Mouse (Mus musculus) spleen, adult 2 months (tissue): ENCODE data around the gene Gars. TPM values are rescaled to one million over a fixed set of nuclear protein-coding genes. Genes with fewer than 3 reads are reported as not detected.

ENCODE experiments used
- DNase-seq, 2 experiments: peaks; one replicate each; pipeline versions ENCODE4 v3.0.0 to v3.0.0-alpha.2; 2012 to 2021; ENCODE audit warnings: low spot score in 2 of 2, low read depth in 1 of 2
- H3K27ac ChIP-seq: fragments of 200-500 bp; 2 replicates; pipeline ENCODE4 v1.5.1; 2012; ENCODE audit warnings: low read length, inconsistent platforms; ENCODE audit not compliant: insufficient read depth
- H3K27me3 ChIP-seq: fragments of 200-500 bp; 2 replicates; pipeline ENCODE4 v1.6.1; 2012; ENCODE audit warnings: mild to moderate bottlenecking, moderate library complexity, low read length, inconsistent platforms; ENCODE audit not compliant: control insufficient read depth, insufficient read depth
- H3K36me3 ChIP-seq: fragments of 200-500 bp; 2 replicates; pipeline ENCODE4 v1.6.1; 2012; ENCODE audit warnings: mild to moderate bottlenecking, low read length, inconsistent platforms; ENCODE audit not compliant: control insufficient read depth, insufficient read depth
- H3K4me1 ChIP-seq: fragments of 200-500 bp; 2 replicates; pipeline ENCODE4 v1.6.1; 2011; ENCODE audit warnings: inconsistent platforms; ENCODE audit not compliant: control insufficient read depth, insufficient read depth, insufficient read length
- H3K4me3 ChIP-seq: fragments of 200-500 bp; 2 replicates; pipeline ENCODE4 v1.5.1; 2011; ENCODE audit warnings: mild to moderate bottlenecking, inconsistent platforms; ENCODE audit not compliant: insufficient read depth, insufficient read length; ENCODE audit errors: extremely low read depth
- CTCF ChIP-seq: fragments of 200-500 bp; IDR thresholded peaks from 2 replicates; pipeline ENCODE4 v1.5.1; 2011; ENCODE audit warnings: mild to moderate bottlenecking, inconsistent platforms; ENCODE audit not compliant: insufficient read depth, insufficient read length, insufficient replicate concordance; ENCODE audit errors: extremely low read depth
- POLR2A ChIP-seq: fragments of 200-500 bp; IDR thresholded peaks from 2 replicates; pipeline ENCODE4 v1.6.1; 2011; ENCODE audit warnings: low read depth, low read length, inconsistent platforms
- WGBS: fragments of 180-500 bp; shearing (Covaris S2); methylation state at CpG from one replicate; pipeline ENCODE4 v1.1.7; 2018; 5-methylcytosine and 5-hydroxymethylcytosine counted together
- polyA plus RNA-seq: library from polyadenylated mRNA; depleted of rRNA; stranded (reverse); fragments of >200 nt; gene quantifications from 2 replicates; pipeline ENCODE4 v1.2.3, GENCODE M21; 2012

The Gars gene
- polyA plus RNA-seq, 1 experiment: 17.1 TPM

GRCm38 (mm10) chr6:55091396-55091795 lies 53.6 kb downstream of the Gars start:
- no peak overlapping the region for H3K4me3 ChIP-seq
- TF ChIP-seq CTCF: no peak
- TF ChIP-seq POLR2A: no peak
- H3K36me3 ChIP-seq: no peaks in the 10 kb centered on the region
- no peak overlapping the region for H3K27ac ChIP-seq
- no peaks in the 10 kb centered on the region for H3K27me3 ChIP-seq
- 96% methylated on average over 9 of the region's 9 CpGs for WGBS
- H3K4me1 ChIP-seq: no peaks in the 10 kb centered on the region
- DNase-seq: no peak

GRCm38 (mm10) chr6:55093431-55094146 lies 55.8 kb downstream of the Gars start:
- Histone ChIP-seq H3K27me3 (no peaks in the 10 kb centered on the region), H3K4me1 (no peaks in the 10 kb centered on the region), H3K36me3 (no peaks in the 10 kb centered on the region), H3K4me3 (no peak overlapping the region), H3K27ac (no peak overlapping the region)
- TF ChIP-seq POLR2A (no peak), CTCF (no peak)
- DNase-seq: no peak
- WGBS: 59% methylated on average over 6 of the region's 6 CpGs

- Histone ChIP-seq H3K36me3 (no peaks in the 10 kb centered on the region), H3K27me3 (no peaks in the 10 kb centered on the region), H3K4me3 (no peak overlapping the region), H3K27ac (no peak overlapping the region), H3K4me1 (no peaks in the 10 kb centered on the region)
- no peak for DNase-seq
- WGBS: 72% methylated on average over 5 of the region's 5 CpGs
- TF ChIP-seq CTCF (no peak), POLR2A (no peak)
These were observed 60.2 kb downstream of the Gars start for GRCm38 (mm10) chr6:55098030-55098429.

- H3K27me3 ChIP-seq: no peaks in the 10 kb centered on the region
- H3K27ac ChIP-seq: no peak overlapping the region
- no peak for TF ChIP-seq POLR2A
- no peak for TF ChIP-seq CTCF
- no peaks in the 10 kb centered on the region for H3K4me1 ChIP-seq
- H3K36me3 ChIP-seq: no peaks in the 10 kb centered on the region
- 76% methylated on average over 5 of the region's 5 CpGs for WGBS
- no peak for DNase-seq
- no peak overlapping the region for H3K4me3 ChIP-seq
These were observed 60.8 kb downstream of the Gars start for GRCm38 (mm10) chr6:55098603-55099002.

- WGBS: 14% methylated on average over 7 of the region's 7 CpGs
- H3K36me3 ChIP-seq: no peaks in the 10 kb centered on the region
- H3K27ac ChIP-seq: no peak overlapping the region
- no peaks in the 10 kb centered on the region for H3K4me1 ChIP-seq
- H3K27me3 ChIP-seq: peaks cover 1% of the 10 kb centered on the region; the same call in 1 of the 2 replicates
- DNase-seq: no peak
- H3K4me3 ChIP-seq: no peak overlapping the region
- TF ChIP-seq CTCF (no peak), POLR2A (no peak)
These were observed 70.6 kb downstream of the Gars start for GRCm38 (mm10) chr6:55108358-55108757.

- H3K4me3 ChIP-seq: no peak overlapping the region
- WGBS: 4% methylated on average over 63 of the region's 68 CpGs
- no peak for DNase-seq
- no peaks in the 10 kb centered on the region for H3K4me1 ChIP-seq
- peaks cover 11% of the 10 kb centered on the region for H3K27me3 ChIP-seq
- H3K27ac ChIP-seq: no peak overlapping the region
- TF ChIP-seq CTCF: no peak
- no peak for TF ChIP-seq POLR2A
- no peaks in the 10 kb centered on the region for H3K36me3 ChIP-seq
These were observed 79.7 kb downstream of the Gars start for GRCm38 (mm10) chr6:55117325-55118109.
